Mouse (Mus musculus) spleen, adult 10 weeks (tissue): Measurements from ENCODE around the gene Gm21312. TPM values are rescaled to one million over a fixed set of nuclear protein-coding genes. Genes with fewer than 3 reads are reported as not detected.

Experiments used
- polyA plus RNA-seq: library from polyadenylated mRNA; stranded (reverse); fragments of 350-450 nt; fragmentation: Illumina TruSeq; extraction: RNeasy Lipid Tissue Mini Kit (QIAGEN cat#74804); gene quantifications from one replicate; pipeline ENCODE4 v1.2.3, GENCODE M21; 2015; ENCODE audit warnings: low replicate concordance; ENCODE audit not compliant: insufficient read depth

Gene Gm21312
- not detected for polyA plus RNA-seq

GRCm38 (mm10) chr10:104176724-104177123, at the start of gene Gm21312:
TSS of gene Gm21312 (plus strand) at chr10:104177024.

GRCm38 (mm10) chr10:104142687-104143086, 34.1 kb upstream of the Gm21312 start, which contains the start of gene Gm21293:
TSS of gene Gm21293 (plus strand) at chr10:104142987.

GRCm38 (mm10) chr10:104151197-104151596, 25.6 kb upstream of the Gm21312 start, which contains the start of gene Gm6763:
TSS of gene Gm6763 (plus strand) at chr10:104151497.

GRCm38 (mm10) chr10:104159706-104160105, 17.1 kb upstream of the Gm21312 start, which contains the start of gene Gm8764:
TSS of gene Gm8764 (plus strand) at chr10:104160006.

GRCm38 (mm10) chr10:104168215-104168614, 8.6 kb upstream of the Gm21312 start, which contains the start of gene Gm21304:
TSS of gene Gm21304 (plus strand) at chr10:104168515.

GRCm38 (mm10) chr10:104185233-104185632, 8.4 kb downstream of the Gm21312 start, which contains the start of gene Gm20765:
TSS of gene Gm20765 (plus strand) at chr10:104185533.

GRCm38 (mm10) chr10:104193742-104194141, 16.9 kb downstream of the Gm21312 start, which contains the start of gene Gm4340:
TSS of gene Gm4340 (plus strand) at chr10:104194042.

Other genes starting within 250 kb of the Gm21312 start
- gene Gm21293, start 34.0 kb upstream of the Gm21312 start, polyA plus RNA-seq = not detected
- gene Gm6763, start 25.5 kb upstream of the Gm21312 start, polyA plus RNA-seq = not detected
- gene Gm8764, start 17.0 kb upstream of the Gm21312 start, polyA plus RNA-seq = not detected
- not detected for gene Gm21304, start 8.5 kb upstream of the Gm21312 start, polyA plus RNA-seq
- gene Gm20765, start 8.5 kb downstream of the Gm21312 start, polyA plus RNA-seq = not detected
- not detected for gene Gm4340, start 17.0 kb downstream of the Gm21312 start, polyA plus RNA-seq